ENCODE assay signal across 29 mouse cellular contexts in genomic region chr16:88258407-88258806, GRCm38 (mm10). TPM values are rescaled to one million over a fixed set of nuclear protein-coding genes. Genes with fewer than 3 reads are reported as not detected.
DNase-seq lines count a peak whose midpoint lies in the region; ATAC-seq and TF ChIP-seq lines count a peak whose summit lies in the region.
"Had no signal": no experiment of that assay in that cellular context is flagged by ENCODE, and none has a peak within 500 bp of the region (broad histone marks: within the 10 kb centered on the region; RNA-seq: fewer than 3 reads in every experiment).

No protein-coding gene starts in this region.

- H3K9ac ChIP-seq in forebrain, embryonic 13.5 days: no peak overlapping the region
- H3K9ac ChIP-seq in forebrain, embryonic 11.5 days (ENCODE audit: low read length): no peak overlapping the region
- no peak overlapping the region for H3K9ac ChIP-seq in forebrain, embryonic 15.5 days (replicated peaks)
- H3K9ac ChIP-seq in forebrain, embryonic 12.5 days: no peak overlapping the region
- H3K9ac ChIP-seq in liver, embryonic 15.5 days: no peak overlapping the region
- no peak overlapping the region for H3K9ac ChIP-seq in liver, embryonic 11.5 days (ENCODE audit: low read depth, low read length)
- no peak overlapping the region for H3K9ac ChIP-seq in forebrain, postnatal 0 days
- H3K9ac ChIP-seq in intestine, embryonic 15.5 days: no peak overlapping the region
- H3K9ac ChIP-seq: embryonic facial prominence, embryonic 13.5 days; embryonic facial prominence, embryonic 15.5 days had no signal

- no peak for TF ChIP-seq CTCF in forebrain, postnatal 0 days (IDR thresholded peaks at IDR 0.05; ENCODE audit: low read depth)

- WGBS in forebrain, embryonic 13.5 days: 61% methylated on average over 4 of the region's 4 CpGs
- WGBS in forebrain, embryonic 11.5 days: 79% methylated on average over 4 of the region's 4 CpGs
- 38% methylated on average over 4 of the region's 4 CpGs for WGBS in forebrain, embryonic 15.5 days
- WGBS in forebrain, embryonic 12.5 days: 62% methylated on average over 4 of the region's 4 CpGs
- WGBS in liver, embryonic 15.5 days (ENCODE audit: insufficient replicate concordance): 60% methylated on average over 4 of the region's 4 CpGs
- WGBS in liver, embryonic 11.5 days: 79% methylated on average over 4 of the region's 4 CpGs
- 38% methylated on average over 4 of the region's 4 CpGs for WGBS in forebrain, postnatal 0 days
- WGBS in intestine, embryonic 15.5 days: 76% methylated on average over 4 of the region's 4 CpGs

- no peak overlapping the region for H3K4me2 ChIP-seq in forebrain, embryonic 13.5 days
- no peak overlapping the region for H3K4me2 ChIP-seq in forebrain, embryonic 11.5 days (ENCODE audit: low read depth, low read length, severe bottlenecking)
- H3K4me2 ChIP-seq in forebrain, embryonic 15.5 days (replicated peaks): no peak overlapping the region
- H3K4me2 ChIP-seq in forebrain, embryonic 12.5 days: no peak overlapping the region
- no peak overlapping the region for H3K4me2 ChIP-seq in liver, embryonic 15.5 days
- H3K4me2 ChIP-seq in liver, embryonic 11.5 days: no peak overlapping the region
- no peak overlapping the region for H3K4me2 ChIP-seq in forebrain, postnatal 0 days (ENCODE audit: low read depth)
- H3K4me2 ChIP-seq in intestine, embryonic 15.5 days (replicated peaks): no peak overlapping the region
- H3K4me2 ChIP-seq: embryonic facial prominence, embryonic 13.5 days; embryonic facial prominence, embryonic 15.5 days had no signal

- no peak overlapping the region for H3K4me3 ChIP-seq in forebrain, embryonic 13.5 days
- no peak overlapping the region for H3K4me3 ChIP-seq in forebrain, embryonic 11.5 days (ENCODE audit: low read depth, low read length)
- H3K4me3 ChIP-seq in forebrain, embryonic 15.5 days: no peak overlapping the region
- no peak overlapping the region for H3K4me3 ChIP-seq in forebrain, embryonic 12.5 days (replicated peaks)
- no peak overlapping the region for H3K4me3 ChIP-seq in liver, embryonic 15.5 days (replicated peaks)
- H3K4me3 ChIP-seq in liver, embryonic 11.5 days (ENCODE audit: low read depth, low read length): no peak overlapping the region
- H3K4me3 ChIP-seq in forebrain, postnatal 0 days (ENCODE audit: low read depth, low read length): no peak overlapping the region
- no peak overlapping the region for H3K4me3 ChIP-seq in intestine, embryonic 15.5 days (replicated peaks)
- H3K4me3 ChIP-seq: embryonic facial prominence, embryonic 13.5 days; embryonic facial prominence, embryonic 15.5 days; erythroblast, embryonic 14.5 days had no signal

- DNase-seq in forebrain, embryonic 11.5 days (ENCODE audit: low spot score): no peak
- DNase-seq in liver, embryonic 11.5 days (ENCODE audit: low spot score): no peak
- DNase-seq in forebrain, postnatal 0 days: no peak
- DNase-seq: adrenal gland, adult 8-10 months; adrenal gland, postnatal 14 days; adrenal gland, postnatal 36 days; B cell, adult 2 months; cerebellum, adult 11 months; cerebellum, adult 18-20 months; cerebellum, adult 8-10 months; cerebellum, adult 9-11 months; cerebellum, postnatal 14 days; cerebellum, postnatal 36 days; embryo, embryonic 11 days had no signal

- ATAC-seq in forebrain, embryonic 13.5 days: peak; percentile 45; the same call in 1 of the 2 replicates
- no peak for ATAC-seq in forebrain, embryonic 11.5 days (replicated peaks; ENCODE audit: low FRiP score)
- peak; percentile 71; the same call in 1 of the 2 replicates for ATAC-seq in forebrain, embryonic 15.5 days (replicated peaks)
- no peak for ATAC-seq in forebrain, embryonic 12.5 days (ENCODE audit: low FRiP score)
- peak; percentile 28; the same call in 1 of the 2 replicates for ATAC-seq in liver, embryonic 15.5 days (ENCODE audit: insufficient read depth)
- ATAC-seq in liver, embryonic 11.5 days (replicated peaks; ENCODE audit: low FRiP score): no peak
- ATAC-seq in forebrain, postnatal 0 days: peak; percentile 25; the same call in 1 of the 2 replicates
- no peak for ATAC-seq in intestine, embryonic 15.5 days
- ATAC-seq: activated CD4-positive, CD25-positive, alpha-beta regulatory T cell, adult 4 months; CD4-positive, CD25-positive, alpha-beta regulatory T cell, adult 4 months; Patski had no signal

- no peaks in the 10 kb centered on the region for H3K36me3 ChIP-seq in forebrain, embryonic 13.5 days (ENCODE audit: poor library complexity, severe bottlenecking)
- no peaks in the 10 kb centered on the region for H3K36me3 ChIP-seq in forebrain, embryonic 11.5 days (ENCODE audit: control insufficient read depth, insufficient read depth, low read length)
- H3K36me3 ChIP-seq in forebrain, embryonic 15.5 days: no peaks in the 10 kb centered on the region
- no peaks in the 10 kb centered on the region for H3K36me3 ChIP-seq in forebrain, embryonic 12.5 days (replicated peaks)
- H3K36me3 ChIP-seq in liver, embryonic 15.5 days (replicated peaks): no peaks in the 10 kb centered on the region
- H3K36me3 ChIP-seq in liver, embryonic 11.5 days (ENCODE audit: control insufficient read depth, insufficient read depth, low read length): no peaks in the 10 kb centered on the region
- H3K36me3 ChIP-seq in forebrain, postnatal 0 days (ENCODE audit: insufficient read depth): no peaks in the 10 kb centered on the region
- no peaks in the 10 kb centered on the region for H3K36me3 ChIP-seq in intestine, embryonic 15.5 days
- H3K36me3 ChIP-seq: embryonic facial prominence, embryonic 13.5 days; embryonic facial prominence, embryonic 15.5 days; G1E had no signal

- no peaks in the 10 kb centered on the region for H3K27me3 ChIP-seq in forebrain, embryonic 13.5 days
- H3K27me3 ChIP-seq in forebrain, embryonic 11.5 days (ENCODE audit: control insufficient read depth, insufficient read depth, low read length): no peaks in the 10 kb centered on the region
- H3K27me3 ChIP-seq in forebrain, embryonic 15.5 days: no peaks in the 10 kb centered on the region
- no peaks in the 10 kb centered on the region for H3K27me3 ChIP-seq in forebrain, embryonic 12.5 days
- H3K27me3 ChIP-seq in liver, embryonic 15.5 days: no peaks in the 10 kb centered on the region
- no peaks in the 10 kb centered on the region for H3K27me3 ChIP-seq in liver, embryonic 11.5 days (replicated peaks; ENCODE audit: control insufficient read depth, insufficient read depth, low read length)
- H3K27me3 ChIP-seq in forebrain, postnatal 0 days (ENCODE audit: insufficient read depth, low read length): no peaks in the 10 kb centered on the region
- no peaks in the 10 kb centered on the region for H3K27me3 ChIP-seq in intestine, embryonic 15.5 days (replicated peaks)
- H3K27me3 ChIP-seq: CH12.LX; embryonic facial prominence, embryonic 13.5 days; embryonic facial prominence, embryonic 15.5 days had no signal

- H3K4me1 ChIP-seq in forebrain, embryonic 13.5 days: peaks cover 19% of the 10 kb centered on the region
- no peaks in the 10 kb centered on the region for H3K4me1 ChIP-seq in forebrain, embryonic 11.5 days (replicated peaks; ENCODE audit: control insufficient read depth, insufficient read depth, low read length)
- H3K4me1 ChIP-seq in forebrain, embryonic 15.5 days: peaks cover 12% of the 10 kb centered on the region
- no peaks in the 10 kb centered on the region for H3K4me1 ChIP-seq in forebrain, embryonic 12.5 days
- no peaks in the 10 kb centered on the region for H3K4me1 ChIP-seq in liver, embryonic 15.5 days (replicated peaks)
- H3K4me1 ChIP-seq in liver, embryonic 11.5 days (replicated peaks; ENCODE audit: control insufficient read depth, insufficient read depth, low read length): no peaks in the 10 kb centered on the region
- H3K4me1 ChIP-seq in forebrain, postnatal 0 days (ENCODE audit: insufficient read depth): 0 out of 2 replicates have a peak, but pooled peaks cover 5% of the 10 kb centered on the region
- H3K4me1 ChIP-seq in intestine, embryonic 15.5 days (replicated peaks): no peaks in the 10 kb centered on the region
- H3K4me1 ChIP-seq: embryonic facial prominence, embryonic 13.5 days; embryonic facial prominence, embryonic 15.5 days had no signal

- H3K27ac ChIP-seq in forebrain, embryonic 13.5 days: no peak overlapping the region
- no peak overlapping the region for H3K27ac ChIP-seq in forebrain, embryonic 11.5 days (ENCODE audit: low read depth, low read length)
- no peak overlapping the region for H3K27ac ChIP-seq in forebrain, embryonic 15.5 days (replicated peaks)
- no peak overlapping the region for H3K27ac ChIP-seq in forebrain, embryonic 12.5 days
- no peak overlapping the region for H3K27ac ChIP-seq in liver, embryonic 15.5 days (replicated peaks)
- no peak overlapping the region for H3K27ac ChIP-seq in liver, embryonic 11.5 days (ENCODE audit: low read depth, low read length)
- H3K27ac ChIP-seq in forebrain, postnatal 0 days (ENCODE audit: low read depth, low read length): no peak overlapping the region
- no peak overlapping the region for H3K27ac ChIP-seq in intestine, embryonic 15.5 days
- H3K27ac ChIP-seq: embryonic facial prominence, embryonic 13.5 days; embryonic facial prominence, embryonic 15.5 days had no signal

- H3K9me3 ChIP-seq in forebrain, embryonic 13.5 days (replicated peaks): no peaks in the 10 kb centered on the region
- H3K9me3 ChIP-seq in forebrain, embryonic 11.5 days (ENCODE audit: control insufficient read depth, low read length): no peaks in the 10 kb centered on the region
- H3K9me3 ChIP-seq in forebrain, embryonic 15.5 days: no peaks in the 10 kb centered on the region
- H3K9me3 ChIP-seq in forebrain, embryonic 12.5 days: no peaks in the 10 kb centered on the region
- no peaks in the 10 kb centered on the region for H3K9me3 ChIP-seq in liver, embryonic 15.5 days (replicated peaks)
- H3K9me3 ChIP-seq in liver, embryonic 11.5 days (ENCODE audit: control insufficient read depth, low read length): no peaks in the 10 kb centered on the region
- H3K9me3 ChIP-seq in forebrain, postnatal 0 days (ENCODE audit: low read length): no peaks in the 10 kb centered on the region
- no peaks in the 10 kb centered on the region for H3K9me3 ChIP-seq in intestine, embryonic 15.5 days
- H3K9me3 ChIP-seq: embryonic facial prominence, embryonic 13.5 days; embryonic facial prominence, embryonic 15.5 days had no signal

RNA-seq across cellular contexts. Expression of gene Grik1, which starts 31.7 kb away (rescaled TPM):
- 7.2 and 7.8 TPM in 2 replicates for polyA plus RNA-seq in forebrain, embryonic 13.5 days (2015; fragmentation: Nextera tagmentation; extraction: Ambion mirVana)
- 1.4 and 1.8 TPM in 2 replicates for polyA plus RNA-seq in forebrain, embryonic 11.5 days (2014; fragmentation: Nextera tagmentation; extraction: Ambion mirVana)
- 12.1 and 13.5 TPM in 2 replicates for polyA plus RNA-seq in forebrain, embryonic 15.5 days (2015; fragmentation: Nextera tagmentation; extraction: Ambion mirVana)
- polyA plus RNA-seq in forebrain, embryonic 12.5 days (2016; fragmentation: Nextera tagmentation; extraction: Ambion mirVana): 4.1 and 4.2 TPM in 2 replicates
- polyA plus RNA-seq in liver, embryonic 15.5 days (2015; fragmentation: Nextera tagmentation; extraction: Ambion mirVana): 0.03 TPM in 1 of 2 replicates, not detected in the other
- 0.33 and 0.35 TPM in 2 replicates for polyA plus RNA-seq in liver, embryonic 11.5 days (2014; fragmentation: Nextera tagmentation; extraction: Ambion mirVana)
- total RNA-seq in forebrain, postnatal 0 days (2014; rRNA removed): 22.4 and 29.0 TPM in 2 replicates
- 15.6 and 23.7 TPM in 2 replicates for polyA plus RNA-seq in forebrain, postnatal 0 days (2015; fragmentation: Nextera tagmentation; extraction: Ambion mirVana)
- polyA plus RNA-seq in intestine, embryonic 15.5 days (2015; fragmentation: Nextera tagmentation; extraction: Ambion mirVana): 1.4 and 1.5 TPM in 2 replicates
- total RNA-seq: adrenal gland, adult 18-20 months; adrenal gland, postnatal 14 days; adrenal gland, postnatal 36 days; common myeloid progenitor, adult 5-6 weeks had no signal
- polyA plus RNA-seq: activated CD4-positive, CD25-positive, alpha-beta regulatory T cell, adult 4 months; CD4-positive, CD25-positive, alpha-beta regulatory T cell, adult 4 months; erythroblast, embryonic 14.5 days; G1E; Patski had no signal

Comparison
In these comparisons a context has a peak if more than half of its experiments do, and no peak if none do; other contexts are left out.
1. ATAC-seq: peak in forebrain, embryonic 13.5 days (single experiment), forebrain, embryonic 15.5 days (single experiment), liver, embryonic 15.5 days (single experiment) and forebrain, postnatal 0 days (single experiment); none in forebrain, embryonic 11.5 days (single experiment), forebrain, embryonic 12.5 days (single experiment), liver, embryonic 11.5 days (single experiment) and intestine, embryonic 15.5 days (single experiment).